Mouse (Mus musculus): Measurements from ENCODE around the gene Gmds.

Gmds gene

GRCm38 (mm10) chr13:31811542-31812021, 527.0 kb downstream of the Gmds start:
- no peak for DNase-seq (ENCODE audit: low spot score in 2 of 2)

GRCm38 (mm10) chr13:31810693-31811541, 527.6 kb downstream of the Gmds start:
- no peak for DNase-seq (ENCODE audit: low spot score in 2 of 2)

GRCm38 (mm10) chr13:31810375-31810692, 528.2 kb downstream of the Gmds start:
- DNase-seq (ENCODE audit: low spot score in 2 of 2) = no peak

- no peak for DNase-seq (ENCODE audit: low spot score in 2 of 2)
These were observed 528.8 kb downstream of the Gmds start for GRCm38 (mm10) chr13:31809701-31810100.

GRCm38 (mm10) chr13:31808804-31809420, 529.6 kb downstream of the Gmds start:
- no peak for DNase-seq (ENCODE audit: low spot score in 2 of 2)

GRCm38 (mm10) chr13:31808116-31808803, 530.3 kb downstream of the Gmds start:
- DNase-seq (ENCODE audit: low spot score in 2 of 2) = no peak

GRCm38 (mm10) chr13:31807736-31808115, 530.8 kb downstream of the Gmds start:
- DNase-seq (ENCODE audit: low spot score in 2 of 2) = no peak

- DNase-seq (ENCODE audit: low spot score in 2 of 2) = no peak
These were observed 531.4 kb downstream of the Gmds start for GRCm38 (mm10) chr13:31806890-31807735.

GRCm38 (mm10) chr13:31806428-31806832, 532.1 kb downstream of the Gmds start, which contains the start of gene Foxc1:
TSS of gene Foxc1 (plus strand) at chr13:31806633.
- peak in 1 of 2 experiments; percentile 39 for DNase-seq (ENCODE audit: low spot score in 2 of 2)

GRCm38 (mm10) chr13:31805831-31806427, 532.6 kb downstream of the Gmds start:
- DNase-seq (ENCODE audit: low spot score in 2 of 2) = no peak

- no peak for DNase-seq (ENCODE audit: low spot score in 2 of 2)
These were observed 534.0 kb downstream of the Gmds start for GRCm38 (mm10) chr13:31804571-31804970.

GRCm38 (mm10) chr13:31803166-31804093, 535.1 kb downstream of the Gmds start:
- DNase-seq (ENCODE audit: low spot score in 2 of 2) = no peak

- DNase-seq (ENCODE audit: low spot score in 2 of 2) = no peak
These were observed 536.1 kb downstream of the Gmds start for GRCm38 (mm10) chr13:31802447-31802846.

- no peak for DNase-seq (ENCODE audit: low spot score in 2 of 2)
These were observed 536.7 kb downstream of the Gmds start for GRCm38 (mm10) chr13:31801703-31802305.

GRCm38 (mm10) chr13:31800581-31801576, 537.7 kb downstream of the Gmds start:
- peak in 1 of 2 experiments; percentile 55 for DNase-seq (ENCODE audit: low spot score in 2 of 2)

GRCm38 (mm10) chr13:31798075-31798474, 540.5 kb downstream of the Gmds start:
- no peak for DNase-seq (ENCODE audit: low spot score in 2 of 2)

- no peak for DNase-seq (ENCODE audit: low spot score in 2 of 2)
These were observed 541.2 kb downstream of the Gmds start for GRCm38 (mm10) chr13:31797346-31797745.

GRCm38 (mm10) chr13:31793163-31793562, 545.4 kb downstream of the Gmds start:
- no peak for DNase-seq (ENCODE audit: low spot score in 2 of 2)
